Mouse (Mus musculus): ENCODE results near the gene Mef2a. TPM values are rescaled to one million over a fixed set of nuclear protein-coding genes. Genes with fewer than 3 reads are reported as not detected.

The Mef2a gene
- polyA plus RNA-seq, 1 experiment from 2014 or later: 23.6 TPM

DNA sequence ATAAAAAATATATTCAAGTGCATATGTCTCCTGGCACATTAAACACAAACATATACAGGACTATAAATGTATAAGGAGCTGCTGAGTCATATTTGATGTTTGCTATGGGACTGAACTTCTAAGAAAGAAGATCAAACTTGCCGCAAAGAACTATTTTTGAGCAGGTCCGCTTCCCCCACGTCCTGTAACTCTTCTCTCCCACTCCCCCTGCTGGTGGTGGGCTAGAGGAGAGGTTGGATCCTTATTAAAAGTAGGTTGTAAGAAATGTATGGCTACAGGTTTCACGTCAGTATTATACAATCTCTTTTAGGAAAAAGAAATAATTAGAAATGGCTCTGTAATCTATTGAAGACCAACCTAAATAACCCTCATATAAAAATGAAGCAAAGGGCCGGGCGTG is 19.0 kb downstream of the Mef2a start:
- WGBS: 84% methylated on average over 6 of the region's 6 CpGs
- no peak overlapping the region for H3K27ac ChIP-seq (ENCODE audit: low read depth, low read length)
- no peaks in the 10 kb centered on the region for H3K27me3 ChIP-seq (replicated peaks; ENCODE audit: control insufficient read depth, insufficient read depth, low read length)
- no peak overlapping the region for H3K9ac ChIP-seq (ENCODE audit: low read depth, low read length)
- no peaks in the 10 kb centered on the region for H3K4me1 ChIP-seq (replicated peaks; ENCODE audit: control insufficient read depth, insufficient read depth, low read length)
- no peak overlapping the region for H3K4me2 ChIP-seq
- H3K36me3 ChIP-seq (ENCODE audit: control insufficient read depth, insufficient read depth, low read length): peaks cover 4% of the 10 kb centered on the region; the same call in 1 of the 2 replicates
- DNase-seq (ENCODE audit: low spot score) (no peak), ATAC-seq (replicated peaks; ENCODE audit: low FRiP score) (no peak)
- H3K9me3 ChIP-seq (ENCODE audit: control insufficient read depth, low read length): no peaks in the 10 kb centered on the region
- no peak overlapping the region for H3K4me3 ChIP-seq (ENCODE audit: low read depth, low read length)

DNA sequence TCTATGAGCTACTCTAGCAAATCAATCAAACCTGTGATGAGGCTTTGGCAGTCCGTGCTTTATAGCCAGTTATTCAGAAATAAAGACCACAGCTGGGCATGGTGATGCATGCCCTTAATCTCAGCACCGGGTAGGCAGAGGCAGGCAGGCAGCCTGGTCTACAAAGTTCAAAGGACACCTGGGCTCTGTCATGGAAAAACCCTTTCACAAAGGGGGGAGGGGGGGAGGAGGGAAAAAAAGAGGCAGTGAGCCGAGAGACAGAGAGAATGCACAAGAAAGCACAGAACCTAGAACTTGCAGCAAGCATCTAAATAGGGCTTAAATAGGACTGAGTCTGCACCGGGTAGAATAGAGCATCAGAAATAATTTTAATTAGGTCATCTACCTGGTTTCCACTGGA is 19.7 kb downstream of the Mef2a start:
- H3K36me3 ChIP-seq (ENCODE audit: control insufficient read depth, insufficient read depth, low read length): peaks cover 4% of the 10 kb centered on the region; the same call in 1 of the 2 replicates
- no peak overlapping the region for H3K27ac ChIP-seq (ENCODE audit: low read depth, low read length)
- H3K4me3 ChIP-seq (ENCODE audit: low read depth, low read length): no peak overlapping the region
- 78% methylated on average over 4 of the region's 4 CpGs for WGBS
- no peak for DNase-seq (ENCODE audit: low spot score)
- no peak overlapping the region for H3K4me2 ChIP-seq
- no peaks in the 10 kb centered on the region for H3K4me1 ChIP-seq (replicated peaks; ENCODE audit: control insufficient read depth, insufficient read depth, low read length)
- ATAC-seq (replicated peaks; ENCODE audit: low FRiP score): no peak
- H3K9ac ChIP-seq (ENCODE audit: low read depth, low read length): no peak overlapping the region
- no peaks in the 10 kb centered on the region for H3K27me3 ChIP-seq (replicated peaks; ENCODE audit: control insufficient read depth, insufficient read depth, low read length)
- H3K9me3 ChIP-seq (ENCODE audit: control insufficient read depth, low read length): no peaks in the 10 kb centered on the region

DNA sequence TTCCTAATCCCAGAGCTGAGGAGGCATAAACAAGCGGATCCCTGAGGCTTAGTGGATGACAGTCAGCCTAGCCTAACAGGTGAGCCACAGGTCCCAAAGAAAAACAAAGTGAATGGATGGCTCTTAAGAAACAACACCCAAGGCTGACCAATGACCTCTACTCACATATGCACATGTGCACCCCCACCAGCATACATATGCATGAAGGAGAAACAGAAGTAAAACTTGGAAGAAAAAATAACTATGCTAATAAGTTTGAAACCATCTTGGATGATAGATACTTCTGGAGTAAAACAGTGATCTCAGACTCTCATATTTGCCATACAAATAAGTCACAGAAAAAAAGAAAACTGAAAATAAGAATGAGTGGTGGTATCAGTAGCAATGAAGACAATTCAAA is 28.2 kb downstream of the Mef2a start:
- 82% methylated on average over 1 of the region's 1 CpGs for WGBS
- no peaks in the 10 kb centered on the region for H3K27me3 ChIP-seq (replicated peaks; ENCODE audit: control insufficient read depth, insufficient read depth, low read length)

DNA sequence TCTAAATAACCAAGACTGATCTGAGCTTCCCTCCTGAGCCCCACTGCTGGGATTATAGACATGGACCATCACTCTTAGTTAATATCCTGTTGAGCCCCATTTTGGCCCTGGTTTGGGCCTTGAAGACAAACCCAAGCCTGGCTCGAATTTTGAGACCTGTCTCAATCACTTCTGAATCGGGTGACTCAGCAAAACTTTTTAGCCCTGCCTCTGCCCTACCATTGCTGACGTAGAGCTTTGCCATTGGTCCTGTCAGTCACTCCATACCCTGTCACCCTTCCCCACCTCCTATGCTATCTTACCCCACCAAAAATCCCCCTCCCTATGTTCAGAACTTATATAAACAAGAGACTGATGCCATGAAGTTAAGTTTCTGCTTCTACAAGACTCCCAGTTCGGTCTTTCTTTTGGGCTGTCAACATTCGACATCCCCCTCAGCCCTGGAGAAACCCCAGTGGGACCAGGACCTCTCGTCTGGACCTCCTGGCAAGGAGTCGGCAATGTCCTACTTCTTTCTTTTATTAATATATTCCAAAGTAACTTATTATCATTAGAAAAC is 30.5 kb downstream of the Mef2a start:
- WGBS: 77% methylated on average over 7 of the region's 7 CpGs
- no peak overlapping the region for H3K4me3 ChIP-seq (ENCODE audit: low read depth, low read length)
- H3K27ac ChIP-seq (ENCODE audit: low read depth, low read length): no peak overlapping the region
- DNase-seq (ENCODE audit: low spot score) (no peak), ATAC-seq (replicated peaks; ENCODE audit: low FRiP score) (no peak; the same call in 1 of the 2 replicates)
- H3K9ac ChIP-seq (ENCODE audit: low read depth, low read length): no peak overlapping the region
- H3K4me2 ChIP-seq: no peak overlapping the region
- peaks cover 2% of the 10 kb centered on the region; the same call in 1 of the 2 replicates for H3K4me1 ChIP-seq (replicated peaks; ENCODE audit: control insufficient read depth, insufficient read depth, low read length)
- H3K36me3 ChIP-seq (ENCODE audit: control insufficient read depth, insufficient read depth, low read length): peaks cover 2% of the 10 kb centered on the region; the same call in 1 of the 2 replicates
- H3K27me3 ChIP-seq (replicated peaks; ENCODE audit: control insufficient read depth, insufficient read depth, low read length): no peaks in the 10 kb centered on the region
- no peaks in the 10 kb centered on the region for H3K9me3 ChIP-seq (ENCODE audit: control insufficient read depth, low read length)

More for the DNA sequence above, 28.2 kb downstream of the Mef2a start:
- Histone ChIP-seq H3K36me3 (ENCODE audit: control insufficient read depth, insufficient read depth, low read length) (peaks cover 2% of the 10 kb centered on the region; the same call in 1 of the 2 replicates), H3K4me3 (ENCODE audit: low read depth, low read length) (no peak overlapping the region), H3K9ac (ENCODE audit: low read depth, low read length) (no peak overlapping the region), H3K4me2 (no peak overlapping the region), H3K4me1 (replicated peaks; ENCODE audit: control insufficient read depth, insufficient read depth, low read length) (peaks cover 2% of the 10 kb centered on the region; the same call in 1 of the 2 replicates), H3K9me3 (ENCODE audit: control insufficient read depth, low read length) (no peaks in the 10 kb centered on the region), H3K27ac (ENCODE audit: low read depth, low read length) (no peak overlapping the region)
- no peak for DNase-seq (ENCODE audit: low spot score)
- no peak for ATAC-seq (replicated peaks; ENCODE audit: low FRiP score)

DNA sequence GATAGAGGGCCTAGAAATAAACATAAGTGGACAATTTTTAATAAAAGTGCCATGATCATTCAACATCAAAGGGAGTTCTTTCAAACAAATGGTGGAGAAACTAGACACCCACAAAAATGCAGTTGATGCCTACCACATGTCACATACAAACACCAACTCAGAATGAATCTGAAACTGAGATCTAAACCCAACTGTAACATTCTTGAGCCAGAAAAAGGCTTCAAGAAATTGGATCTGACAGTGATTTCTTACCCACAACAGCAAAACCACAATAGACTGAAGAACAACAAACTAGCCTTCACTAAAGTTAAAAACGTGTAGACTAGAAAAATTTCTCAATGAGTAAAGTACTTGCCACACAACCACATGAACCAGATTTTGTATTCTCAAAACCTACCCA is 52.3 kb downstream of the Mef2a start:
- no peaks in the 10 kb centered on the region for H3K36me3 ChIP-seq (ENCODE audit: control insufficient read depth, insufficient read depth, low read length)
- no peak for DNase-seq (ENCODE audit: low spot score)
- H3K27me3 ChIP-seq (replicated peaks; ENCODE audit: control insufficient read depth, insufficient read depth, low read length): no peaks in the 10 kb centered on the region
- no peaks in the 10 kb centered on the region for H3K4me1 ChIP-seq (replicated peaks; ENCODE audit: control insufficient read depth, insufficient read depth, low read length)
- ATAC-seq (replicated peaks; ENCODE audit: low FRiP score): no peak
- H3K9me3 ChIP-seq (ENCODE audit: control insufficient read depth, low read length): no peaks in the 10 kb centered on the region
- no peak overlapping the region for H3K4me3 ChIP-seq (ENCODE audit: low read depth, low read length)
- H3K27ac ChIP-seq (ENCODE audit: low read depth, low read length): no peak overlapping the region
- no peak overlapping the region for H3K9ac ChIP-seq (ENCODE audit: low read depth, low read length)
- 55% methylated on average over 1 of the region's 1 CpGs for WGBS
- no peak overlapping the region for H3K4me2 ChIP-seq

DNA sequence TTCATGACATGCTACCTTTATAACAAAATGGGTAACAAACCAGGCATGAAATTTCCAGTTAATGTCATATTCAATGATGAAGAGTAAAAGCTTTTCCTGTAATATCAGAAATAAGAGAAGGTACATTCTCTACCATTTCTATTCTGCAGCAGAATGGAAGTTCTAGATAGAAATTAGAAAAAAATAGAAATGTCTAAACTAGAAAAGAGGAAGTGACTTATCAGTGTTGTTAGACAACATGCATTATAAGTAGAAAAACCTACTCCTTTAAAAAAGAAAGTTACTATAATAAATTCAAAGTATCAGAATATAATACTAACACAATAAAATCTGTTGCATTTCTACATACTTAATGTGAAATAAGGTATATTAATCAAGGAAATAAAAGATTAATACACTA is 54.0 kb downstream of the Mef2a start:
- no peaks in the 10 kb centered on the region for H3K27me3 ChIP-seq (replicated peaks; ENCODE audit: control insufficient read depth, insufficient read depth, low read length)
- no peaks in the 10 kb centered on the region for H3K4me1 ChIP-seq (replicated peaks; ENCODE audit: control insufficient read depth, insufficient read depth, low read length)
- no peak overlapping the region for H3K27ac ChIP-seq (ENCODE audit: low read depth, low read length)
- H3K9me3 ChIP-seq (ENCODE audit: control insufficient read depth, low read length): no peaks in the 10 kb centered on the region
- DNase-seq (ENCODE audit: low spot score): no peak
- H3K4me3 ChIP-seq (ENCODE audit: low read depth, low read length): no peak overlapping the region
- no peak overlapping the region for H3K9ac ChIP-seq (ENCODE audit: low read depth, low read length)
- H3K4me2 ChIP-seq: no peak overlapping the region
- ATAC-seq (replicated peaks; ENCODE audit: low FRiP score): no peak
- peaks cover under 1% of the 10 kb centered on the region; the same call in 1 of the 2 replicates for H3K36me3 ChIP-seq (ENCODE audit: control insufficient read depth, insufficient read depth, low read length)

DNA sequence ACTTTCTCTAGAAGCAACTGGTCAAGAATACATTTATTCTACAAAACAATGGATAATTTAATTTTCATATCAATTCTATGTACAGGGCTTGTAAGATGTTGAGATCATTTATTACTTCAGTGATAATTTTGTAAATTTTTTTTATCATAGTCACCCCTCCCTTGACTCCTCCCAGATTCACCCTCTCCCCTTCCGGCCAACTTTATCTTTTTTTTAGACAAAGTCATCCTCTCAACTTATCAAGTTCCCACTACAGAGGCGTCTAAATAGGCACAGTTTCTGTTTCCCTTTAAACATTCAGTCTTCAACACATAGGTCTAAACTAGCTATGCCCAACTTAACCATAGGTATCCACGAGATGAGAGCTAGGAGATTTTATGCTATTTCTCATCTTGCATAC is 59.5 kb downstream of the Mef2a start:
- WGBS: 53% methylated on average over 3 of the region's 3 CpGs

DNA sequence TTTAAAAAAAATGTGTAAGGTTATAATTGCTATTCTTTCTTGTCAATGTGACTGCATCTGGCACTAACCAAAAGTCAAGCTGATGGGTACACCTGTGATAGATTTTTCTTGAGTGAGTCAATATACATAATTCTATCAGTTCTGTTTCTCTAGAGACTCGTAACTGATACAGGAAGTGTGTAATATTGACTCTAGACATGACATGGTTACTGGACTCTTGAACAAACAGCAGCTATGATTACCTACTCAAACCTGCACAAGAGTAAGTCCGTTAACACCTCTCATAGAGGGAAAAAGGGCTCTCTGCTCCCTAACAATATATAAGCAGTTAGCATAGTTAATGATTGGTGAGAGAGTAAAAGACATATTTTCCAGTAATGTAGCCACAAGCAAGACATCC is 62.5 kb downstream of the Mef2a start:
- DNase-seq (ENCODE audit: low spot score) (no peak), ATAC-seq (replicated peaks; ENCODE audit: low FRiP score) (no peak)
- Histone ChIP-seq H3K36me3 (ENCODE audit: control insufficient read depth, insufficient read depth, low read length) (peaks cover 2% of the 10 kb centered on the region; the same call in 1 of the 2 replicates), H3K9ac (ENCODE audit: low read depth, low read length) (no peak overlapping the region), H3K4me3 (ENCODE audit: low read depth, low read length) (no peak overlapping the region), H3K27me3 (replicated peaks; ENCODE audit: control insufficient read depth, insufficient read depth, low read length) (no peaks in the 10 kb centered on the region), H3K27ac (ENCODE audit: low read depth, low read length) (no peak overlapping the region), H3K4me1 (replicated peaks; ENCODE audit: control insufficient read depth, insufficient read depth, low read length) (peaks cover 4% of the 10 kb centered on the region; the same call in 1 of the 2 replicates), H3K4me2 (no peak overlapping the region), H3K9me3 (ENCODE audit: control insufficient read depth, low read length) (no peaks in the 10 kb centered on the region)
- 87% methylated on average over 2 of the region's 2 CpGs for WGBS

More for the DNA sequence above, 59.5 kb downstream of the Mef2a start:
- H3K9me3 ChIP-seq (ENCODE audit: control insufficient read depth, low read length): no peaks in the 10 kb centered on the region
- no peak overlapping the region for H3K9ac ChIP-seq (ENCODE audit: low read depth, low read length)
- ATAC-seq (replicated peaks; ENCODE audit: low FRiP score): no peak
- DNase-seq (ENCODE audit: low spot score): no peak
- peaks cover 2% of the 10 kb centered on the region; the same call in 1 of the 2 replicates for H3K36me3 ChIP-seq (ENCODE audit: control insufficient read depth, insufficient read depth, low read length)
- no peak overlapping the region for H3K27ac ChIP-seq (ENCODE audit: low read depth, low read length)
- no peak overlapping the region for H3K4me3 ChIP-seq (ENCODE audit: low read depth, low read length)
- no peak overlapping the region for H3K4me2 ChIP-seq
- H3K4me1 ChIP-seq (replicated peaks; ENCODE audit: control insufficient read depth, insufficient read depth, low read length): peaks cover 4% of the 10 kb centered on the region; the same call in 1 of the 2 replicates
- no peaks in the 10 kb centered on the region for H3K27me3 ChIP-seq (replicated peaks; ENCODE audit: control insufficient read depth, insufficient read depth, low read length)

DNA sequence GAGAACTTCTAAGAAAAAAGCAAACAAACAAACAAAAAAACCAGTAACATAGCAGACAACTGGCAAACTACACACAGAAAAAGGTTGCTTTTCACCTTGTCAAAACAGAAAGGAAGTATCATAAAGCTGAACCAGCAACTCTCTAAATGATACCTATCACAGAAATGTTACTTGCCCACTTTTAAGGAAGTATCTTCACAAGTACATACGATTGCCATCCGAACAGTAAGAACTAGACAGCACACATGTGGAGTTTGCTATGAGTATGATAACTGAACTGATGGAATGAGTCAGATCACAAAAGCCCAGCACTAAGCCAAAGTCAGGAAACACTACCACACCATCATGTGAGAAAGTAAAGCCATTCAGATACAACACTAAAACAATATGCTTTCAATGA is 64.6 kb downstream of the Mef2a start:
- DNase-seq (ENCODE audit: low spot score) (no peak), ATAC-seq (replicated peaks; ENCODE audit: low FRiP score) (no peak)
- H3K36me3 ChIP-seq (ENCODE audit: control insufficient read depth, insufficient read depth, low read length): no peaks in the 10 kb centered on the region; the same call in 1 of the 2 replicates
- H3K4me3 ChIP-seq (ENCODE audit: low read depth, low read length): no peak overlapping the region
- no peaks in the 10 kb centered on the region for H3K27me3 ChIP-seq (replicated peaks; ENCODE audit: control insufficient read depth, insufficient read depth, low read length)
- WGBS: 64% methylated on average over 2 of the region's 2 CpGs
- H3K27ac ChIP-seq (ENCODE audit: low read depth, low read length): no peak overlapping the region
- H3K9ac ChIP-seq (ENCODE audit: low read depth, low read length): no peak overlapping the region
- no peaks in the 10 kb centered on the region for H3K9me3 ChIP-seq (ENCODE audit: control insufficient read depth, low read length)
- H3K4me1 ChIP-seq (replicated peaks; ENCODE audit: control insufficient read depth, insufficient read depth, low read length): no peaks in the 10 kb centered on the region
- H3K4me2 ChIP-seq: no peak overlapping the region

Measured in liver, embryonic 11.5 days (tissue).